Mouse (Mus musculus): ENCODE data around the gene Mbnl2.

- TF ChIP-seq TAL1 (conservative IDR thresholded peaks at IDR 0.05; ENCODE audit: low read depth, low read length) (no peak), CTCF (IDR thresholded peaks at IDR 0.05; ENCODE audit: low read depth, low read length) (no peak), POLR2AphosphoS5 (IDR thresholded peaks at IDR 0.05; ENCODE audit: insufficient replicate concordance, low read depth, low read length) (no peak), GATA1 (IDR thresholded peaks at IDR 0.05; ENCODE audit: borderline replicate concordance, low read length) (no peak), GATA2 (IDR thresholded peaks at IDR 0.05; ENCODE audit: borderline replicate concordance, low read depth, low read length) (no peak)
These were observed 24.2 kb downstream of the Mbnl2 start for GRCm38 (mm10) chr14:120299716-120300115.

Data from G1E (cell line).